Mouse (Mus musculus) brain, adult 2 months (tissue): ENCODE data around the gene Pde4d.
A peak's percentile ranks its signal among the peaks of the same experiment; 100 is the strongest.

Experiments
- DNase-seq: peaks from one replicate; pipeline ENCODE4 v3.0.0; 2011; ENCODE audit warnings: low read depth, low spot score

Gene Pde4d

DNA sequence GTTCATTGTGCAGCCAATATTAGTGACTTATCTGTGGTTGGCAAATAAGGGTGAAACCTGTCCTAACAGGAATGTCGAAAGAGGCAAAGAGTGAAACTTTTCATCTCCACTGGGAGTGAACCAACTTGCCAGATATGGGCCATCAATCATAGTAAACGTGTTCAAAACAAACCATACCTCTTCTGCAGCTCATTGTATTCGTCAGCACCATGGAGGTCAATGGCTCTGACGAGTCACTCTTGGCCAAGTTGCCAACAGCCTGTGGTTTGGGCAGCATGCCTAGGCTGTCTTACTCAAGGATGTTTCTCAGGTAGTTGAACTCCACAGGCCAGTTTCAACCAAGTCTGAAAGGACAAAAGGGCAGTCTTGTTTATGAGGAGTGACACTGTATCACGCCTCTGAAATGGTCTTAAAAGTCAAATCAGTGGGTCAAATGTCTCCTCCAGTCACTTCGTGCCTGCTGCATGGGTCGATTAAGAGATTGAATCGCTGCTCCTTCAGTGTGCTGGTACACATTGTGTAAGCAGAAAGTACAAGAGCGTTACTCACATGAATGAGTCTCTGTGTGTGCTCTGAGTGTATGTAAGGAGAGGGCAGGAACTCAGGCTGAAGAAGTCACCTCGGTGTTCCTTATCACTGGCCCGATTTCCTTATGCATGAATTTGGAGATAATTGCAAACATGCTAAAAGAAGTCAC is 1431.6 kb downstream of the Pde4d start:
- DNase-seq: peak; percentile 26

DNA sequence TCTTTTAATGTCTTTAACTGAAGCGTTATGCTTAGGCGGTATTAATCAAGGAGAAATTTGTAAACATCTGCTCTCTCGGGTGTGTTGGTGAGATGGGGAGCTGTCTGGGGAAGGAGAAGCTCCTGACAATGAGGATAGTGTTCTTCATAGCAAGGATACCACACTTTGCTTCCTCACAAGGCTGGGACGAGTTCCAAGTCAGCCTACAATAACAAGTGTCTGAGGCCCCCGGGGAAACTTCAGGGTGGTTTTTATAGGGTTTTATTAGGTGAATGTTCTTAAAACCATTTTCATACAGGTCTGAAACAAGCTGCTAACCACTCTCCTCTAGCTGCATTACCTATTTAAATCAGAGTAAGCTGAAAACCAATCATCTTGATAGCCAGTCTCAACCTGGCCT is 1433.9 kb downstream of the Pde4d start:
- peak; percentile 35 for DNase-seq

DNA sequence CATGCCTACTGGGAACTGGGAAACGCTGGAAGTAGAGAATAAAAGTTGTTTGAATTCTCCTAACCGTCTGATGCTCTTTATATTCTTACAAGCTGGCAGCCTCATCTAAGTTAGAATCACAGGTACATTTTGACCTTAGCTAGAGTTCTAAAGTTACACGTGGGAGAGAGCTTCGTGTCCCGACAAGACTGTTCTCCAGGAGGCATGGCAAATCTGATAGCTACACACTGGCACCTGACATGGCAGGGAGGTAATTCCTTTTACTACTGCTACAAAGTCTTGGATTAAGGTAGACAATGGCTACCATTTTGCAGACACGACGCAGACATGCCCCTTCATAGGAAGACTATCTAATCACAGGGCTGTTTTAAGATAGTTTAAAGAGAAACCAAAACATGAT is 1435.1 kb downstream of the Pde4d start:
- no peak for DNase-seq

DNA sequence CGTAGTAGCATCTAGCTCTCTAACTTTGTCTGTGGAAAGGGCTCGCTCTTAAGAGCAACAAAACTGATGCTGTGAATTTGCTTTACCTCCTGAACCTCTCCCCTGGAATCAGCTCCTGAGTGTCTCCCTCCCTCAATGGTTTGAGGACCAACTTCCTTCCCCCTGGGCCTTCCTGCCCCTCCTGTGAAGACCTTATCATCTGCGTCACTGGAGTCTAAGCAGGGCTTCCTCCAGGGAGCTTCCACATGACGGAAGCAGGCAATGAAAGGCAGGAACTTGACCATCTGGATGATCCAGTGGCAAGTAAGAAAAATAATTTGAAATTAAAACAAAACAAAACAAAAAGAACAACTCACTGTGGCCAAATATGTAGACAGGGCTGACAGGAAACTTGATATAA is 1438.5 kb downstream of the Pde4d start:
- DNase-seq: no peak

DNA sequence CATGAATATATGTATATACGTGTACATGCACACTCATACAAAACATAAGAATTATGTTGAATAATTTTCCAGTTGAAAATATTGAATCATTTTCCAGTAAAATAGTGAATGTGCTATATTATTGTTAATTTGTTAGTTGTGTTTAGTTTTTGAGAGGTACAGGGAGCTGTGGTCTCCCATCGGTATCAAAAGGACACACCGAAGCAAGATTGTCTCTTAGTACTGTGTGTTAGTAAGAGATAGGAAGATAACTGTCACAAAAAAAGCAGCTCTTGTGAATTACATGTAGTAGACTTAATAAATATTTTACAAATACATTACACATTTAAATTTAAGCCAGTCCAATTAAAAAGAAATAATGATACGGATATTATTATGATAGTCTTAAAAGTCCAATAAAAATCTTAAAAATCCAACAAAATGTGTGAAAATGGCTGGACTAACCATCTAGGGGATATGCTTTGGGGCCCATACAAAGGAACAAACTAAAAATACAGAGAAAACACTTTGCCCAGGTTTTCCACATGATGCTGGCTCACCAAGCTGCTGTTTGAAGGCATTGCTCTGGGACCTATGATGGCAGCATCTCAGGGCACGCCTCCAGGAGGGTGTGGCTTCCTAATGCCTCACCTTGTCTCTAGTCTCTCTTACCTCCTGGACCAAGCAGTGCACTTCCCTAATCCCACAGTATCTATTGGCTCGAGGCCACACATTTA is 1441.6 kb downstream of the Pde4d start:
- DNase-seq: no peak

DNA sequence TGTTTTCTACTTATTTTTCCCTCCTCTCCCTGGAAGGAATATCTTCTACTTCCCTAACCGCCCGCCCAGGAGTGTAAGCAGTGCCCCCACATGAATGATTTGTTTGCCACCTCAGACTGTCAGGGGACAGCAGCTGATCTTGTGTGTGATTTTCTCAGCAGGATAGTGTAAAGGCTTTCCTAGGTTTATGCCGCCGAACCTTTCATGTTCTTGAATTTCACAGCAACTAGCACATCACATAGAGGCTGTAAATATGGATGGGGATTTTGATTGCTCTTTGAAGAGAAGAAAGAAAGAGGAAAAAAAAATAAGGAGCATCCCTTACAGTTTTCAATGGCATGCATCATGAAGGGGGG is 1442.1 kb downstream of the Pde4d start:
- DNase-seq: no peak

DNA sequence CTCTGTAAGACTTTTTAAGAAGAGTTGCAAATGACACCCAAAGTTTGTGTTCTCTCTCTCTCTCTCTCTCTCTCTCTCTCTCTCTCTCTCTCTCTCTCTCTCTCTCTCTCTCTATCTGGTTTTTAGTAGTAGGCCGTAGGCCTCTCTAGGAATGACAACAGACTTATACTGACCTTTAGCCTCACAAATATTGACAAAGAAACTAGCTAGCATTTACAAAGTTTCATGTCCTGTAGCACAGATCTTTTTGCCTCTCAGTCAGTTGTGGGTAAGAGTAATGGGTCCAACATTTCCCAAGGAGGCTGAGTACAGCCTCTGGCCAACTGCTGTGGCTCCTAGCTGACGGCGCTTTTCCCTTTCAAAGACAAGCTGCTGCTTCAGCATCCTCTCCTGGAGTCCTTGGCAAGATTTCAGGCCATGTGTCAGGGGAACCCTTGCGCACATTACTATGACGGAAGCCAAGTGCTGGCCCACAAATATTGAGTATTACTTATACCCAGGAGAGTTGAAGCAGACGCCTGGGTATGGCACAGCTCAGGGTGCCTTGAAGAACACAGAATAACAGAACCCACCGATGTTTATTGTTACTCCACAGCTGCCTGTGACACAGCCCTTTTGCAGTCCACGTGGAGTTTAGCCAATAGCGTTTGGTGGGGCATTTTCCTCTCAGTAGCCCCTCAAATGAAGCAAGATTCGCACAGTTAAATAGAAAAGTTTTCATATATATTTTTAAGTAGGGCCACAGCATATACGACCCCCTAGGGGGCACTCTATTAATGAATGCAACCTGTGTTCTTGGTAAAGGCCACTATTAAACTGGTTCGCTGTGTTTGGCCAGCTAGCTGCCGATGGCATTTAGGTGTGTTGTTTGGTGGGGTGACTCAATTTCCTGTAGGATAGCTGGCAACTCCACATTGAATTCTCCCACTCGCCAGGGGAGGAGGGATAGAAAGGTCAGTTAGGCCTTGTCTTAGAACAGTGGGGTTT is 1450.0 kb downstream of the Pde4d start:
- DNase-seq: peak; percentile 74

DNA sequence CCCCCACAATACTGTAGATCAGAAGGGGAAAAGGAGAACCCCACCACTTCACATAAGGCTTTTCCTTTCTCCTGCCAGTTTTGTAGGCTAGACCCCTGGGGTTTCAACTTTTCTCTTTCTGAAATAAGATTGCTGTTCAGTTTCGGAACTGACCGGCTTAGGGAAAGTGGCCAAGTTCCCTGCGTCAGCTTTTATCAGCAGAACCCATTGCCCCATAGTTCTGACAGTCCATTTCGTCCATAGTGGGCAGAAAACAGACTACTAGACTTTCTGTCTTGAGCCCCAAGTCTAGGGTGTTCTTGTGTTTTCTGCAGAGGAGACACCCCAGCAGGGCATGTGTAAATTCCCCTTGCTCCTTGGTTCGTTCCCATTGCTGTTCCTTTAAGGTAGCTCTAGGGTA is 1452.1 kb downstream of the Pde4d start:
- DNase-seq: no peak

DNA sequence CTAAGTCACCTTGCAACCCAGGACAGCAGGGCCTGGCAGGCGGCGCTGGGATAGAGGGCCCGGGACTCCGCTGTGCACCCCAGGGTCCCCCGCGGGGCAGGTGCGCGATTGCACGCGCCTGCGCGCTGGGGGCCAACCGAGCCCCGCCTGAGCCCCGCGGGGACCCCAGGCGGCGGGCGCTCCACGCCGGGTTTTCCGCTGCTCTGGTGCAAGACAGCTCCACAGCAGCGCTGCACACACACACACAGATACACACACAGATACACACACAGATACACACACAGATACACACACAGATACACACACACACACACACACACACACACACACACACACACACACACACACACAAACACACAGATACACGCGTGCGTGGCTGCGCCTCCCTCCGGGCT is 1452.7 kb downstream of the Pde4d start:
- peak; percentile 68 for DNase-seq

DNA sequence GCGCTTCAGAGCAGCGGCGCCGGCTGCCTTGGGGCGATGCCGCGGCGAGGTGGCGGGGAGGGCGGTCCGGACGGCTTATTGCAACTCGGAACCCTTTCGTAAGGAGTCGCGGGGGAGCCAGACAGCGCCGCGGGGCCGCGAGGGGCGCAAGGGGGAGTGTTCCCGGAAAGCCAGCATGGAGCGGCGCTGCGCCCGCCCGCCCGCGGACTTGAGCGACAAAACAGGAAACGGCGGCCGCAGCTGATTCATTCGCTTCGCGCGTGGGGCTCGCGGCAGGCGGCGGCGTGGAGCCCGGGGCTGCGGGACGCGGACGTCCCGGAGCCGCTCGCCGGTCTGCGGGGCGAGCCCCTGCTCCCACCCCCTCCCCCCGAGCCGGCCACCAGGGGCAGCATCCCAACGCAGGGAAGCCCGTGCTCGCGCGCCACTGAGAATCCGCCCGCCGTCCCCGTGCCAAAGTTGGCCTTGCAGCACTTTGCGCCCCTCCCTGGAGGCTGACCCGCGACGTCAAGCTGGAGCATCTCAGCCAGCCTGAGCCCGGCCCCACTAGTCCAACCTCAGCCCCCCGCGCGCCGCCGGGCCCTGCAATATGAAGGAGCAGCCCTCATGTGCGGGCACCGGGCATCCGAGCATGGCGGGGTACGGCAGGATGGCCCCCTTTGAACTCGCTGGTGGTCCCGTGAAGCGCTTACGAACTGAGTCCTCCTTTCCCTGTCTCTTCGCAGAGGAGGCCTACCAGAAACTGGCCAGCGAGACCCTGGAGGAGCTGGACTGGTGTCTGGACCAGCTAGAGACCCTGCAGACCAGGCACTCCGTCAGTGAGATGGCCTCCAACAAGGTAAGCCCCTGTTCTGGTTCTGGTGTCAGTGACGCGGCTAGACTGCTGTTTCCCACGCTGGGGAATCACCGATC is 1453.4 kb downstream of the Pde4d start:
- DNase-seq: peak; percentile 74

DNA sequence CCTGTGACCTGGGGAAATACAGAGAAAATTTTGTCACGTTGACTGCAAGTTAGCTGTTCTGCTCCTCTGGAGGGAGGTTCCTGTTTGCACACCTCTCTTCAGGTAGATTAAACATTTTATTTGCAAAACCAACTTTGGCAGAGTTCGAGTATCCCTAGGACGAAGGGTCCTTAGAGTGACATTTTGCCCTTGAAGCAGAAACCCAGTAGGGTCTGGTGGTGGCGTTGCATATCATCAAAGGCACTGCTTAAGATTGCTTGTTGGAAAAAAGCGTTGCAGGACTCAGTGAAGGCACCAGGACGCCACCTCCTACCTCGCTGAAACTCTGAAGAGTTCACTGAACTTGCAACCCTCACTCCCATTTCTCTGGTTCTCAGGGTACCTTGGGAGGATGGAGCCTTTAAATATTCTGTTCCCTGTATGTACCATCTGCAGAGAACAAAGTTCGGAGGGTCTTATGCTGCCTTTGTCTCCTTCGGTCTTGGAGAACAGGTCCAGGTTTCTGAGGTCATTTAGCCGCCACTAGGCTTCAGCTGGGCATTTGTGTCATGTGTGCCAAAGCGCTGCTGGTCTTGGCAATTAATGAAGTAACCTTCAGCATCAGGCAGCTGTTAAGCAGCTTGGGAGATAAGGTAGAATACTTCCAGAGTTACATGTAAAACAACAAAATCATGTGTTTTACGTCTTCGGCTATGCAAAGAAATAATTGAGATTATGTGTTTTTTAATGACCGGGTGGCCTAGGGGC is 1454.2 kb downstream of the Pde4d start:
- DNase-seq: no peak

DNA sequence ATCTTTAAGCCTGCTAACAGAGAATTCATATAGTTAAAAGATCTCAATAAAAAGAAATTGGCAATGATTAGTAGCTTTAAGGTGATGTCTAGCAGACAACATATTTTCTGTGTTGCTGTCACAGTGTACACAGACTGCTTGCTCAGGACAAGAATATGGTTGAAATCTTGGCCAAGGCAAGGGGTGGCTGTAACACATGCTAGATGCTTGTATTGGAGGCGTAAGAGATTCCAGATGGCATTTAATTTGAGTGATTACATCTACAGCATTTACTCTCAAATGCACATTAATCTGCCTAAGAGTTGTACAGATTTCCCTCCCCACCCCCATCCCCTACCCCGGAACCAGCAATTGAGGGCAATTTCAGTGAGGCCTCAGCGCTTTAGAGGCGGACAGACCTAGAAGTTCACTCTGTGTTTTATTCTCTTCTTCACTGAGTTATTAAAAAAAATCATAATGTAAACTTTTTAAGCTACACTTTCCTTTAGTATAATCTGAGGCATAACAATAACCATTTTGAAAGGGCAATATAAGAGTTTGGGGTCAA is 1456.7 kb downstream of the Pde4d start:
- DNase-seq: peak; percentile 41

DNA sequence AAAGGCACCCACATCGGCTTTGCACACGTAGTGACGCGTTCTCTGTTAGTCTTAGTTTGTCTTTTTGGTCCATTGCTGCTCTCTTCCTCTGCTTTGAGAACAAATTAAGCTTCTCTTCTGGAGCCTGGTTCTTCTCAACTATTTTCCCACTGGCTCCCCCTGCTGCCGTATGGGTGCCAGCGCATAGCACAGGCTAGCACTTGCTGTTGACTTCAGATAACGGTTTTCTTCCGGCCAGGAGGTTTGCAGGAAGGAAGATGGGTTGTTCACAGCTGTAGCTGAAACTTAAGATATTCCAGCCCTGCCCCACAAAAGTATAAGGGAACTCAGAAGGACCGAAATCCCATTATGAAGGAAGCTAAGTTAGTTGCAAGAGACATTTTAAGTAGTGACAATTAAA is 1457.9 kb downstream of the Pde4d start:
- DNase-seq: peak; percentile 90

DNA sequence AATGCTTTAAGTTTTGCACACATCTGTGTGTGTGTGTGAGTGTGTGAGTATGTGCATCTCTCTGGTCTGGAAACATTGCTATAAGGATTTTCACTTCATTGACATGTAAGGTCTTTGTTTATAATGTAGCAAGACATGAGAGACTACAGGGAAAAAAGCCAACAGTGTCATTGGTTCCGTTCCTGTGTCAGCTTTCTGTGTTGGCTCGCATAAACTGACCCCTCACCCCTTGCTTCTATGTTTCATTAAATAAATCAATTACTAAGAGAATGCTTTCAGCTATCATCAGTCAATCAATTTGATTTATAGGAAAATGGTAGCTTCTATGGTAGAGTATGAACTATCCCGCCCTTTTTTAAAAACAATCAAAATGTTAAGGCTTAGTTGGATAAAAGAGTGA is 1458.6 kb downstream of the Pde4d start:
- no peak for DNase-seq

DNA sequence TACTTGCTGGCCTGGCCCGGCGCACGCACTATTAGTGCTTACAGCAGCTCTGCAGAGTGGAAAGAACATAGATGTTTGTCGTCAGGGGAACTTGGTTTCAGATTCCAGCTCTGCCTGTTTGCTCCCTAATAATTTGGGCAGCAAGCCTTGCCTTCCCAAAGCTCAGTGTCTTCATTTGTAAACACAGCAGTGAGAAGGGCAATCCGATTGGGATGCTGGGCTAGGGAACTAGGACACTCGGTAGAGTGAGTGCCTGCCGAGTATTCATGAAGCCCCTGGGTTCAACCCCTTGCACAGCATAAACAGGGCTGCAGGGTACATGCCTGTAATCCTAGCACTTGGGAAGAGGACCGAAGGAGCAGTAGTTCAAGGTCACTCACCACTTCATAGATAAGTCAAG is 1459.4 kb downstream of the Pde4d start:
- DNase-seq: no peak

DNA sequence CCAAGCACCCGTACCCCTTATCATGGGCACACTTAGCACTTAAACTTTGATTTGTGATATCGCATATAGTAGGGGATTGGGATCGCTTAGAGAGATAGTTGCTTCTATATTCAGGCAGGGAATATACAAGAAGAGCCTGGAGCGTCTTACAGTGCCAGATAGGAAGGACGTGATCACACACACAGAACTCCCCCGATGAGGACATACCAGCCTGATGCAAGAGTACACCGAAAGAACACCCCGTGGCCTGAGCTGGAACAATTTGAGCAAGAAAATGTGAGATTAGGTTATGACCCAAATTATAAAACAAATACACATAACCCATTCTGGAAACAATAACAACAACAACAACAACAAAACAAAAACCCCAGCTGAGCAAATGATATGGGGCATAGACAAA is 1461.2 kb downstream of the Pde4d start:
- DNase-seq: no peak

DNA sequence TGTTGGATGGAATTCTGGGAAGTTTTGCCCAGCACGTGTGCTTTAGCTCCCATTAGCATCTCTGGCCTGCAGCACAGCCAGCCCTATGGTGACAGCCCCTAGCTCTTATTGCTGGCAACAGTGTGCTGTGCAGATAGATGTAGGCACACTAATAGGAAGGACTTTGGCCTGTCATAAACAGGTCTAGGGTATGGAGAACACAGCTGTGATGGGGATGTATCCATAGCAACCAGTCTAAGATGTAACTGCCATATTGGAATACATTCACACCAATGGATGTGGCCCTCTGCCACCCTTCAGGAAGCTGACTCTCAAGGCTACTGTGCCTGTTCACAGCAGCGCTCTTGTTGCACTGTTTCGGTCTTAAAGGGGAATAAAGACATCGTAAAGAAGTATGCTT is 1462.9 kb downstream of the Pde4d start:
- no peak for DNase-seq

DNA sequence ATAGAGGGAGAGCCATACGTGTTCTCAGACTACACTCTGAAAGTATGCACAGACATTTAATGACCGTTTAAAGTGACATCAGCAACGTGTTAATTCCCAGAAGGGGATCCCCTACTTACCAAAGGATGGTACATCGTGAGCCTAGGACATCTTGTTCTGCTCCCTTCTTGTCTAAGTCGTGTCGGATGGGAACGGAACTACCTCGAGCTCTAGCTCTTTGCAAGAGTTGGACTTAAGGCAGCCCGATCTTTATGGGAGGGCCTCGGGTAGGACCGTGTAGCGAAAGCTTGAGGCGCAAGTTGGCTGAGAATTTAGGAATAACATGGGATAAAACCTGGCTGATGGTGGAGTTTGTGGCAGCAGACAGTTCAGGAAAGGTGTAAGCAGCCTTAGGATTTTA is 1464.5 kb downstream of the Pde4d start:
- DNase-seq: no peak

DNA sequence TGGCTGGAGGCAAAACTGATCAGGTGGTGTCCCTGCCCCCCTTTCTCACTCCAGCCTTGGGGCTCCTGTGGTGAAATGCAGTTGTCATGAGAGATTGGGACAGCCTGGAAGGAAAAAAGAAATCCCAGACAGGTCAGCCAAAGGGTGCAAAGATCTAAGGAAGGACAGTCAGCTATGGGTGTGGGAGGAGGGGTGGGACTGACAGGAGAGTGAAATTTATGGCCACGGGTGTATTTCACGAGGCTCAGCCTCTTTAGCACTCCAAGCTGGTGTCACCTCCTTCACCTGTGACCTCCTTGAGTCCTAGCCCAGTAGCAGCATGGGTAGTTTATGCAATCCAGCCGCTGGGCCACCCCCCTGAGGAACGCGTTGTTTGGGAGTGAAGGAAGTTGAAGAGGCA is 1465.1 kb downstream of the Pde4d start:
- DNase-seq: no peak

DNA sequence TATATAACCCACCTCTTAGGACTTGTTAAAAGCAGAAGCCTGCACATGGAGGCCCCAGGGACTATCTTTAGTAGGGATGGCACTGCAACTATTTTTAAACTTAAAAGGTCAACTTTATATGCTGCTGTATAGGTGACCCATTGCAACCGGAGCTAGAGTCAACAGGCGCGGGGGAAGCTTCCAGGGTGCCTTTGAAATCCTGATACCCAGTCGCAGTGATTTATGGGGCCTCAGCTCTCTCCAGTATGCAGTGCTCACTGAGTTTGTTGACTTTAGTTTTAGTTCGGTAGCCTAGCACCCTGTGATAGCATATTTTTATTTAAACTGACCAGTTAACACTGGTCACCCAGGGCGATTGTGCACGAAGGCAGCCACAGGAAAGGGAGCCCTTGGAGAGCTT is 1465.8 kb downstream of the Pde4d start:
- no peak for DNase-seq
